Mouse (Mus musculus) gastrocnemius, adult 2 months (tissue): ENCODE data around the gene Gpn3. TPM values are rescaled to one million over a fixed set of nuclear protein-coding genes. Genes with fewer than 3 reads are reported as not detected.

Experiments
- DNase-seq: peaks from one replicate; pipeline ENCODE4 v3.0.0; 2022
- H3K27ac ChIP-seq: fragments of 200-600 bp; 2 replicates; pipeline ENCODE4 v1.8.1; 2022; ENCODE audit warnings: mild to moderate bottlenecking
- H3K4me3 ChIP-seq: fragments of 200-600 bp; 2 replicates; pipeline ENCODE4 v1.8.1; 2022; ENCODE audit warnings: mild to moderate bottlenecking, moderate library complexity
- CTCF ChIP-seq: fragments of 200-600 bp; IDR thresholded peaks from 2 replicates; pipeline ENCODE4 v1.8.1; 2022; ENCODE audit warnings: antibody characterized with exemption, mild to moderate bottlenecking, moderate library complexity
- intact Hi-C: fragments of 180-260 bp; cut with DNase I; formaldehyde crosslinking; loops from one replicate; pipeline ENCODE4 v1.15.1; 2025
- total RNA-seq, 2 experiments: library from RNA; stranded (reverse); gene quantifications; 2 replicates each; pipeline ENCODE4 v1.2.3; 2021

Gene Gpn3
- total RNA-seq, 2 experiments from 2014 or later, result 22.1 to 28.5 TPM

DNA sequence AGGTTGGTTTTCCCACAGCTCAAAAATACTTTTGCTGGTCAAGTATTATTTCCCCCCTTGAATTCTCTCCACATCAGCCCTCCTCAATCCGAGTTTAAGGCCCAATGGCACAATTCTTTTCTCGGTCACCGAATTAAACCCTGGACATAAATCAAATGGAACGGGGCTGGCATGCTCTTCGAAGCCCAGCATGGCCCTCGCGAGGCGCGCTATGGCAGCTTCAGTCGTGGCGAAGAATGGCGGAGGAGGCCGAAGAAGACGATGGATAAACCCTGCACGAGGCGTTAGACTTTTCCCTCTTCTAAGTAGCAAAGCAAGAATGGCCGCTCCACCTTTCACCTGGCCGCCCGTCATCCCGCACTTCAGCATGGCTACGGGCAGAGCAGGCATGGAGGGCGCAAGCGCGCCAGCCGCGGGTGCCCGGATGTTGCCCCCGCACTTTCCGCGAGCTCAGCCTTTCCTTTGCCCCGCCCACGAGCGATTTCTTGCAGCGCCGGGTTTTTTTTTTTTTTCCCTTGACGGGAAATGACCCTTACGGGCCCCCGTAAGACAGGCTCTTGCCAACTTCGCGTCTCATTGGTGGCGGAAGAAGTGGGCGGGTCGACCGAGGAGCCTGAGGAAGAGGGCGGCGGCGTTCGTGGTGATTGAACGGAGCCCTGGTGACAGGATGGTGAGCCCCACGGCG is 17.7 kb upstream of the Gpn3 start, which contains the start of the genes Rad9b and Vps29:
Gene Rad9b (minus strand): TSS at position 427 of the 685 bp plus-strand sequence.
Gene Vps29 (plus strand): TSS at position 563 of the 685 bp plus-strand sequence.
- no peak for TF ChIP-seq CTCF
- intact Hi-C loops, result loop anchor here (2.0 to 5.0 kb wide), 2 partner anchors 17 to 222 kb away; partner anchors contain the start of gene Gpn3
- peak within 1 kb of the TSS; percentile 97 for H3K4me3 ChIP-seq

GRCm38 (mm10) chr5:122354492-122355067 is 17.1 kb upstream of the Gpn3 start:
- intact Hi-C loops, result loop anchor here (2.0 to 5.0 kb wide), 2 partner anchors 16 to 222 kb away; partner anchors contain the start of gene Gpn3
- TF ChIP-seq CTCF, result peak; percentile 5; the same call in 1 of the 2 replicates
- Histone ChIP-seq H3K4me3 (peak overlapping the region; percentile 97), H3K27ac (peak overlapping the region; percentile 90)
- no peak for DNase-seq

More for the DNA sequence above, 17.7 kb upstream of the Gpn3 start, which contains the start of the genes Rad9b and Vps29:
- H3K27ac ChIP-seq, result peak within 1 kb of the TSS; percentile 90
- DNase-seq, result peak; percentile 99

GRCm38 (mm10) chr5:122372192-122372769 is 605 bp downstream of the Gpn3 start, which contains the start of gene Fam216a:
Gene Fam216a (minus strand): TSS chr5:122372364.
- DNase-seq, result peak; percentile 99
- H3K4me3 ChIP-seq, result peak within 1 kb of the TSS; percentile 90
- peak within 1 kb of the TSS; percentile 95 for H3K27ac ChIP-seq
- no peak for TF ChIP-seq CTCF
- intact Hi-C loops, result no loop called here

DNA sequence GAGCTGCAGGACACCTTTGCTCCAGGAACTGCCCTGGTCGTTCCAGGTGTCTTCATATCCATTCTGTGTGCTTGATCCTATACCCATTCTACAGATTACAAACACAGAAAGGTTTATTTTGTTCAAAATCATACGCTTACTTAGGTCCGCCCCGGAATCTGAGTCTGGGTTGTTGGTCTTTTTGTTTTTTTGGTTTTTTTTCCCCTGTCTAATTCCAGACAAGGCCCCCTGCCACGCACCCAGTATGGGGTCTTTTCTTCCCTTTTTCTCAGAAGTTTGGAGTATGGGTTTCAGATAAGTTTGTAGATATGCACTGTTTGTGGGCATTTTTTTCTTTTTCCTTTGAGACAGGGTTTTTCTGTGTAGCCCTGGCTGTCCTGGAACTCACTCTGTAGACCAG is 1.2 kb downstream of the Gpn3 start:
- H3K4me3 ChIP-seq, result peak overlapping the region; percentile 90
- no peak for DNase-seq
- no peak for TF ChIP-seq CTCF
- intact Hi-C loops, result no loop called here
- H3K27ac ChIP-seq, result peak overlapping the region; percentile 95

DNA sequence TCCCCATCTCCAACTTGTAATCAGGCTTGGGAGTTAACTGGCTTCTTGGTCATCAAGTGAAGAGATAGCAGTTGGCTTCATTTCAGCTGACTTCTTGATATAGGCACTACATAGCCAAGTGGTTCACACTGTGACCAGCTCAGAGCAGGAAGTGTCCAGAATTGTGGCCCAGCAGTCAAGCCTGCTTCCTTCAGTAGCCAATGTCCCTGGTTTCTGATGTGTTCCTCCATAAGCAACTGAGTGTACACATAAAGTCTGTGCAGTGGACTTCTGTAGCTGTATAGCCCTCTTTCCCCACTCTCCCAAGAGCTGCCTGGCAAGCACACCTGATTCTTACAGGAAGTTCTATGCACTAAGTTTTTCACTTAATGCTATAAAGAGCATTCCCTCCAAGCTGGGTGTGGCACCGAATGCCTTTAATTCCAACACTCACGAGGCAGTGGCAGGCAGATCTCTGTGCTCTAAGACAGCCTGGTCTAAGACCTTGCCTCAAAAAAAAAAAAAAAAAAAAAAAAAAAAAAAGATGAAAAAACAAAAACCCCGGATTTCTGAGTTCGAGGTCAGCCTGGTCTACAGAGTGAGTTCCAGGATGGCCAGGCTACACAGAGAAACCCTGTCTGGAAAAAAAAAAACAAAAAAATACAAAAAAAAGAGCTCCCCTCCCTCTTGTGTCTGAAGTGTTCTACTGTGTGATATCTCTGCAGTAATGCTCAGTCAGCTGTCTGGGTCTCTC is 5.6 kb downstream of the Gpn3 start:
- intact Hi-C loops, result no loop called here
- TF ChIP-seq CTCF, result no peak

GRCm38 (mm10) chr5:122378171-122378570 is 6.5 kb downstream of the Gpn3 start:
- Histone ChIP-seq H3K4me3 (no peak overlapping the region), H3K27ac (no peak overlapping the region)
- TF ChIP-seq CTCF, result no peak
- DNase-seq, result no peak
- intact Hi-C loops, result no loop called here

More for the DNA sequence above, 5.6 kb downstream of the Gpn3 start:
- Histone ChIP-seq H3K27ac (no peak overlapping the region), H3K4me3 (no peak overlapping the region)
- DNase-seq, result no peak

GRCm38 (mm10) chr5:122379374-122380155 is 7.9 kb downstream of the Gpn3 start:
- TF ChIP-seq CTCF, result peak; percentile 96; the same call in 1 of the 2 replicates
- intact Hi-C loops, result no loop called here
- Histone ChIP-seq H3K27ac (peak overlapping the region; percentile 46), H3K4me3 (no peak overlapping the region)
- peak; percentile 82 for DNase-seq

- DNase-seq, result no peak
- no peak overlapping the region for H3K27ac ChIP-seq
- intact Hi-C loops, result loop anchor here (5.0 kb wide), 2 partner anchors 123 to 258 kb away; no protein-coding TSS in a partner anchor
- H3K4me3 ChIP-seq, result no peak overlapping the region
- no peak for TF ChIP-seq CTCF
Measured at GRCm38 (mm10) chr5:122390006-122390405, 18.3 kb downstream of the Gpn3 start.

- no peak for DNase-seq
- H3K4me3 ChIP-seq, result no peak overlapping the region
- intact Hi-C loops, result loop anchor here (5.0 kb wide), 2 partner anchors 123 to 258 kb away; no protein-coding TSS in a partner anchor
- no peak overlapping the region for H3K27ac ChIP-seq
- TF ChIP-seq CTCF, result no peak
Measured at GRCm38 (mm10) chr5:122390671-122391070, 19.0 kb downstream of the Gpn3 start.

DNA sequence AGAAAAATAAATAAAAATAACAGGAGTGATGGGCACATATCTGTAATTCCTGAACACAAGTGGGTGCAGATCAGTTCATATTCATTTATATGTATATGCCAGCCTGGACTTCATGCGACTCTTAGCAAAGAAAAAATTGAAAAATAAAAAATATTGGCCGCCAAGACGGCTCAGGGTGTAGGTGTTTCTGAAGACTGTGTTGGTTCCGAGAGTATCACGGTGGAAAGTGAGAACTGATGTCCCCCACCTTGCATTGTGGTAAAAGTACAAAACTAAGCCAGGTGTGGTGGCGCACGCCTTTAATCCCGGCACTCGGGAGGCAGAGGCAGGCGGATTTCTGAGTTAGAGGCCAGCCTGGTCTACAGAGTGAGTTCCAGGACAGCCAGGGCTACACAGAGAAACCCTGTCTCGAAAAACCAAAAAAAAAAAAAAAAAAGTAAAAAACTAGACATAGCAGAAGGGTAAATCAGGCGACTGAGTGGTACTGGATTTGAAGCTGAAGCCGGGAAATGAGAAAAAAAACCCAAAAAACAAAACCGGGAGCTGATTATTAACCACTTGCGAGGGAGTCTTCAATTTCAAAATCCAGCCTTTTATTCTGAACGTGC is 19.6 kb downstream of the Gpn3 start:
- no peak for TF ChIP-seq CTCF
- H3K4me3 ChIP-seq, result peak overlapping the region; percentile 89
- intact Hi-C loops, result loop anchor here (5.0 kb wide), 2 partner anchors 124 to 259 kb away; no protein-coding TSS in a partner anchor
- H3K27ac ChIP-seq, result peak overlapping the region; percentile 94
- DNase-seq, result peak; percentile 11

DNA sequence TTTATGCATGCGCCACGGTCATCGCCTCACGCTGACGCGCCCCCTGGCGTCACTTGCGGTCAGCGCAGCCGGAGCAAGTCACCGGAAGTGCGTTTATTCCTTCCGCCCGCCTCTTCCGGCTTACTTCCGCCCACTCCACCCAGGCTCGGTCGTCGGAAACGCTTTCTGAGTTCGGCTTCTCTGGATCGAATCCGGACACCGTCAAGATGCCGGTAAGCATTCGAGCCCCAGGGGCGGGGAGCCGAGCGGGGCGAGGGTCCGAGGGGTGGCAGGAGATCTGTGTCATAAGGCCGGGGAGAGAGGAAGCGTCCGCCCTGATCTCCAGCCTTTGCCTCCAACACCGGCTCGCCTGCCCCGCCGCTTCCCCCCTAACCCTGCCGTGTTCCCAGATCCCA is 20.1 kb downstream of the Gpn3 start, which contains the start of gene Arpc3:
Gene Arpc3 (plus strand): TSS at position 93 of the 395 bp plus-strand sequence.
- peak; percentile 98 for TF ChIP-seq CTCF
- H3K27ac ChIP-seq, result peak within 1 kb of the TSS; percentile 94
- intact Hi-C loops, result loop anchor here (5.0 kb wide), 2 partner anchors 124 to 259 kb away; no protein-coding TSS in a partner anchor
- peak within 1 kb of the TSS; percentile 89 for H3K4me3 ChIP-seq
- DNase-seq, result peak; percentile 93
